Mouse (Mus musculus): ENCODE data around the gene Arhgap6. TPM values are rescaled to one million over a fixed set of nuclear protein-coding genes. Genes with fewer than 3 reads are reported as not detected.

The Arhgap6 gene
- polyA plus RNA-seq, 2 experiments, result 1.2 to 2.3 TPM

DNA sequence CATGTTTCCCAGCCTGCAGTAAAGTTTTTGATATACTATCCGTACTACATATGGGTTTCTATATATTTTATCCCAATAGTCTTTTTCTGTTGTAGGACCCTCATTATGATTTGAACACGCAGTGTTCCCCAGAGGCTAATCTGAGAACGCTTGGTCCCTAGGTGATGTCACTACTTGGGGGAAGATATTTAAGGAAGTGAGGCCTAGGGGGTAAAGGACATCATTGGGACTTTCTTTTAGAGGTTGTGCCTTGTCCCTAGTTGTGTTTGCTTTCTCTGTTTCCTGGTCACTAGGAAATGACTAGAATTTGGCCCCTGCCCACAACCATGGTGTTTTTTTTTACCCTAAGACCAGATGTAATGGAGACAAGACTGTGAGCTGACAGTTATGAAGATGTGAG lies 543.3 kb downstream of the Arhgap6 start:
- TF ChIP-seq CTCF (IDR thresholded peaks at IDR 0.05; ENCODE audit: low read depth), result no peak
- TF ChIP-seq EP300 (IDR thresholded peaks at IDR 0.05; ENCODE audit: low read depth), result no peak
- DNase-seq (ENCODE audit: low read depth in 3 of 3, low spot score in 3 of 3) (no peak), ATAC-seq (ENCODE audit: insufficient read depth) (no peak)
- WGBS (ENCODE audit: insufficient replicate concordance), result 51% methylated on average over 3 of the region's 3 CpGs
- Histone ChIP-seq H3K9ac (replicated peaks) (no peak overlapping the region), H3K4me3 (ENCODE audit: insufficient read depth in 1 of 2, low read depth in 2 of 2, low read length in 2 of 2) (no peak overlapping the region), H3K27me3 (ENCODE audit: control insufficient read depth, insufficient read depth, low read length) (no peaks in the 10 kb centered on the region), H3K4me2 (ENCODE audit: low read depth) (no peak overlapping the region), H3K9me3 (ENCODE audit: control insufficient read depth, low read length) (no peaks in the 10 kb centered on the region), H3K4me1 (replicated peaks; ENCODE audit: control insufficient read depth in 2 of 2, insufficient read depth in 2 of 2, low read length in 1 of 2) (no peaks in the 10 kb centered on the region), H3K27ac (no peak overlapping the region), H3K36me3 (replicated peaks; ENCODE audit: control insufficient read depth, insufficient read depth, low read depth) (no peaks in the 10 kb centered on the region)

Other genes starting within 250 kb of the Arhgap6 start
- under 0.01 TPM in 1 of 2 replicates, not detected in the other for gene Frmpd4, start 217.9 kb upstream of the Arhgap6 start, polyA plus RNA-seq (2012; rRNA removed)
- not detected in 2 replicates for gene Frmpd4, start 217.9 kb upstream of the Arhgap6 start, polyA plus RNA-seq (2014; fragmentation: Nextera tagmentation; extraction: Ambion mirVana)
- gene Msl3, start 121.2 kb upstream of the Arhgap6 start, polyA plus RNA-seq (2012; rRNA removed), result 9.2 and 12.4 TPM in 2 replicates
- 17.5 and 18.4 TPM in 2 replicates for gene Msl3, start 121.2 kb upstream of the Arhgap6 start, polyA plus RNA-seq (2014; fragmentation: Nextera tagmentation; extraction: Ambion mirVana)

Measured in liver, embryonic 14.5 days (tissue).